Mouse (Mus musculus) small intestine, adult 2 months (tissue): ENCODE data around the gene Cdc37l1.

Experiments used
- CTCF ChIP-seq: fragments of 200-500 bp; IDR thresholded peaks from 2 replicates; pipeline ENCODE4 v1.5.1; 2012; ENCODE audit warnings: low read depth, mild to moderate bottlenecking, control low read depth, inconsistent platforms, low read length, moderate library complexity, mixed read lengths; ENCODE audit not compliant: insufficient replicate concordance, insufficient read length; ENCODE audit errors: extremely low read depth
- POLR2A ChIP-seq: fragments of 200-500 bp; IDR thresholded peaks from 2 replicates; pipeline ENCODE4 v1.6.1; 2012; ENCODE audit warnings: low read depth, mild to moderate bottlenecking, control low read depth, inconsistent platforms, low read length, moderate library complexity

DNA sequence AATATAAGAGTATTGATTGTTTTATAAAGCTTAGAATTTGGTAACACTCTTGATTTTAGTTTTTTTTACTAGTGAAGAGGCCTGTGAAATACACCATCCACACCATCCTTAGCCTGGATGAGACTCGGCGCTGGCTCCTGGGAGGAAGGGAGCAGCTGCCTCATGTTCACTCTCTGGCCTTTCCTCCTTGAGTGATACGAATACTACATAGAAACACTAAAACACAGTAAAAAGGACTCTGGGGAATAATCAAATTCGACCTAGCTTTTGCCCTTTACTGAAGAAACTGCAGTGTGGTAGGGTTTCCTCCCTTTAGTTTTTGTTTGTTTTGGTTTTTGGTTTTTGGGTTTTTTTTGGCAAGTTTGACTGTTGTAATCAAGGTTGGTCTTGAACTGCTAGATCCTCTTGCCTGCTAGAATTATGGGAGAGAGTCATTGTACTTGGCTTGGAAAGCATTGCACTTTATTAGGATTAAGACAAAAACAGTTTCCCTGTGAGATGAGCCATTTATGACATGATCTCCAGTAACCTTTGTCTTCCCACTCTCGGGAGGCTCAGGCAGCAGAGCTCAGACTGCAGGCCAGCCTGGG lies 24.4 kb downstream of the Cdc37l1 start:
- TF ChIP-seq POLR2A (no peak), CTCF (no peak)
